Mouse (Mus musculus) neutrophil, adult 65 days (primary cell): ENCODE results near the gene Obox1. TPM values are rescaled to one million over a fixed set of nuclear protein-coding genes. Genes with fewer than 3 reads are reported as not detected.

Experiments
- total RNA-seq: library from RNA; stranded (reverse); gene quantifications from 2 replicates; pipeline ENCODE4 v1.2.4, GENCODE M21; 2023

The Obox1 gene
- total RNA-seq = not detected in 2 replicates

GRCm38 (mm10) chr7:15388421-15388998, at the start of gene Obox1, which contains the start of gene Obox2:
Gene Obox1, plus strand, starts transcription at chr7:15388948.
Gene Obox2, plus strand, starts transcription at chr7:15388721.

Other genes with a start within 250 kb of the Obox1 start
- gene Obox2, start 227 bp upstream of the Obox1 start, total RNA-seq = not detected in 2 replicates